In genomic region chr7:28780067-28780658, GRCm38 (mm10) we compare ENCODE assay signal across 8 mouse cellular contexts. TPM values are rescaled to one million over a fixed set of nuclear protein-coding genes. Genes with fewer than 3 reads are reported as not detected.
DNase-seq lines count a peak whose midpoint lies in the region; ATAC-seq lines count a peak whose summit lies in the region.

No protein-coding gene starts in this region.

- no peaks in the 10 kb centered on the region for H3K27me3 ChIP-seq in hindbrain, embryonic 14.5 days (ENCODE audit: control insufficient read depth, insufficient read depth, low read length)

- no peak overlapping the region for H3K4me2 ChIP-seq in hindbrain, embryonic 14.5 days (replicated peaks)

- no peaks in the 10 kb centered on the region for H3K9me3 ChIP-seq in hindbrain, embryonic 14.5 days (ENCODE audit: control insufficient read depth, low read length)

- ATAC-seq in hindbrain, embryonic 14.5 days (ENCODE audit: low FRiP score): peak; percentile 65; the same call in 1 of the 2 replicates

- 46% methylated on average over 6 of the region's 6 CpGs for WGBS in hindbrain, embryonic 14.5 days

- H3K4me1 ChIP-seq in hindbrain, embryonic 14.5 days (replicated peaks; ENCODE audit: control insufficient read depth, insufficient read depth, low read length): no peaks in the 10 kb centered on the region

- H3K9ac ChIP-seq in hindbrain, embryonic 14.5 days: no peak overlapping the region

- H3K27ac ChIP-seq in hindbrain, embryonic 14.5 days: no peak overlapping the region

- DNase-seq in NIH3T3 (ENCODE audit: low read depth): peak; percentile 98
- DNase-seq in cerebellum, adult 9-11 months: peak; percentile 89
- peak; percentile 82 to 84 for DNase-seq in frontal cortex, postnatal 10 days (ENCODE audit: low spot score in 2 of 2)
- peak; percentile 93 for DNase-seq in hindbrain, embryonic 14.5 days (ENCODE audit: low spot score)
- peak; percentile 90 to 99 for DNase-seq in layer of hippocampus, postnatal 25 days (ENCODE audit: extremely low spot score in 1 of 2, low spot score in 1 of 2)
- peak; percentile 94 for DNase-seq in lung, postnatal 14 days
- DNase-seq in retina, embryonic 14.5 days (ENCODE audit: low spot score): peak; percentile 96
- DNase-seq in thymus, postnatal 36 days: peak; percentile 90 to 91

- peaks cover 34% of the 10 kb centered on the region for H3K36me3 ChIP-seq in hindbrain, embryonic 14.5 days (replicated peaks; ENCODE audit: control insufficient read depth, insufficient read depth)

- no peak overlapping the region for H3K4me3 ChIP-seq in hindbrain, embryonic 14.5 days (replicated peaks; ENCODE audit: low read length)

RNA-seq across cellular contexts. Expression of gene Rinl, which starts 8.6 kb away (rescaled TPM):
- 1.4 and 2.7 TPM in 2 replicates for polyA plus RNA-seq in hindbrain, embryonic 14.5 days (2014; fragmentation: Nextera tagmentation; extraction: Ambion mirVana)
- 1 to 10 TPM; 2.6 to 3.0 TPM for total RNA-seq in layer of hippocampus, postnatal 25 days (2021)

RNA-seq across cellular contexts. Expression of gene Nfkbib, which starts 12.9 kb away (rescaled TPM):
- 62.9 and 68.8 TPM in 2 replicates for polyA plus RNA-seq in hindbrain, embryonic 14.5 days (2014; fragmentation: Nextera tagmentation; extraction: Ambion mirVana)
- total RNA-seq in layer of hippocampus, postnatal 25 days (2021): 10 to 100 TPM; 32.1 to 33.5 TPM

RNA-seq across cellular contexts. Expression of gene Sirt2, which starts 13.6 kb away (rescaled TPM):
- polyA plus RNA-seq in hindbrain, embryonic 14.5 days (2014; fragmentation: Nextera tagmentation; extraction: Ambion mirVana): 106 and 113 TPM in 2 replicates
- 100 to 1,000 TPM; 218 to 227 TPM for total RNA-seq in layer of hippocampus, postnatal 25 days (2021)

RNA-seq across cellular contexts. Expression of gene Ccer2, which starts 24.2 kb away (rescaled TPM):
- polyA plus RNA-seq in hindbrain, embryonic 14.5 days (2014; fragmentation: Nextera tagmentation; extraction: Ambion mirVana): 0.33 and 0.65 TPM in 2 replicates
- total RNA-seq in layer of hippocampus, postnatal 25 days (2021): under 1 TPM; 0.42 to 0.47 TPM

RNA-seq across cellular contexts. Expression of gene Hnrnpl, which starts 28.2 kb away (rescaled TPM):
- 142 and 150 TPM in 2 replicates for polyA plus RNA-seq in hindbrain, embryonic 14.5 days (2014; fragmentation: Nextera tagmentation; extraction: Ambion mirVana)
- total RNA-seq in layer of hippocampus, postnatal 25 days (2021): 100 to 1,000 TPM; 380 to 402 TPM
